Mouse (Mus musculus) intestine, embryonic 16.5 days (tissue): Measurements from ENCODE around the gene Rps2. TPM values are rescaled to one million over a fixed set of nuclear protein-coding genes. Genes with fewer than 3 reads are reported as not detected.

Source experiments
- polyA plus RNA-seq: library from polyadenylated mRNA; unstranded; fragments of >200 nt; fragmentation: Nextera tagmentation; extraction: Ambion mirVana; gene quantifications from 2 replicates; pipeline ENCODE4 v1.2.1, GENCODE M21; 2015

Rps2 gene
- polyA plus RNA-seq, 1 experiment from 2014 or later, result 1,515 TPM

Other genes with a start within 250 kb of the Rps2 start
- gene E4f1, start 247.8 kb upstream of the Rps2 start, polyA plus RNA-seq, result 26.1 and 27.1 TPM in 2 replicates
- gene Pgp, start 247.7 kb upstream of the Rps2 start, polyA plus RNA-seq, result 83.8 and 87.1 TPM in 2 replicates
- 0.34 and 0.40 TPM in 2 replicates for gene Bricd5, start 244.2 kb upstream of the Rps2 start, polyA plus RNA-seq
- gene Mlst8, start 239.0 kb upstream of the Rps2 start, polyA plus RNA-seq, result 25.1 and 26.0 TPM in 2 replicates
- 1.1 and 1.4 TPM in 2 replicates for gene Caskin1, start 229.5 kb upstream of the Rps2 start, polyA plus RNA-seq
- gene Traf7, start 190.2 kb upstream of the Rps2 start, polyA plus RNA-seq, result 81.9 and 87.6 TPM in 2 replicates
- gene Rab26, start 183.9 kb upstream of the Rps2 start, polyA plus RNA-seq, result 5.2 and 6.6 TPM in 2 replicates
- 12.2 and 13.5 TPM in 2 replicates for gene Pkd1, start 168.3 kb upstream of the Rps2 start, polyA plus RNA-seq
- 38.5 and 41.8 TPM in 2 replicates for gene Tsc2, start 85.5 kb upstream of the Rps2 start, polyA plus RNA-seq
- 17.2 and 18.1 TPM in 2 replicates for gene Nthl1, start 85.4 kb upstream of the Rps2 start, polyA plus RNA-seq
- gene Slc9a3r2, start 67.8 kb upstream of the Rps2 start, polyA plus RNA-seq, result 37.5 and 38.6 TPM in 2 replicates
- 0.29 TPM in 1 of 2 replicates, not detected in the other for gene Npw, start 59.7 kb upstream of the Rps2 start, polyA plus RNA-seq
- gene Zfp598, start 48.4 kb upstream of the Rps2 start, polyA plus RNA-seq, result 11.0 and 15.4 TPM in 2 replicates
- gene Syngr3, start 28.2 kb upstream of the Rps2 start, polyA plus RNA-seq, result 6.0 and 6.9 TPM in 2 replicates
- gene Gfer, start 22.0 kb upstream of the Rps2 start, polyA plus RNA-seq, result 47.3 and 48.5 TPM in 2 replicates
- gene Noxo1, start 21.9 kb upstream of the Rps2 start, polyA plus RNA-seq, result 17.7 and 19.0 TPM in 2 replicates
- gene Tbl3, start 10.5 kb upstream of the Rps2 start, polyA plus RNA-seq, result 63.5 and 68.4 TPM in 2 replicates
- gene Rnf151, start 53 bp upstream of the Rps2 start, polyA plus RNA-seq, result 0.15 TPM in 1 of 2 replicates, not detected in the other
- gene Ndufb10, start 6.4 kb downstream of the Rps2 start, polyA plus RNA-seq, result 376 and 382 TPM in 2 replicates
- gene Rpl3l, start 9.7 kb downstream of the Rps2 start, polyA plus RNA-seq, result not detected in 2 replicates
- 28.8 and 32.8 TPM in 2 replicates for gene Msrb1, start 18.5 kb downstream of the Rps2 start, polyA plus RNA-seq
- gene Hs3st6, start 34.9 kb downstream of the Rps2 start, polyA plus RNA-seq, result 0.28 and 0.39 TPM in 2 replicates
- not detected in 2 replicates for gene Meiob, start 86.2 kb downstream of the Rps2 start, polyA plus RNA-seq
- gene Hagh, start 122.0 kb downstream of the Rps2 start, polyA plus RNA-seq, result 86.5 and 95.5 TPM in 2 replicates
- 115 and 132 TPM in 2 replicates for gene Fahd1, start 132.2 kb downstream of the Rps2 start, polyA plus RNA-seq
- 6.2 and 7.4 TPM in 2 replicates for gene Igfals, start 147.9 kb downstream of the Rps2 start, polyA plus RNA-seq
- gene Nubp2, start 168.2 kb downstream of the Rps2 start, polyA plus RNA-seq, result 58.9 and 61.3 TPM in 2 replicates
- gene Spsb3, start 168.5 kb downstream of the Rps2 start, polyA plus RNA-seq, result 33.9 and 34.4 TPM in 2 replicates
- 28.3 and 33.0 TPM in 2 replicates for gene Eme2, start 177.0 kb downstream of the Rps2 start, polyA plus RNA-seq
- 121 and 129 TPM in 2 replicates for gene Mrps34, start 177.0 kb downstream of the Rps2 start, polyA plus RNA-seq
- gene Nme3, start 178.4 kb downstream of the Rps2 start, polyA plus RNA-seq, result 76.8 and 77.1 TPM in 2 replicates
- 20.2 and 21.8 TPM in 2 replicates for gene Mapk8ip3, start 218.9 kb downstream of the Rps2 start, polyA plus RNA-seq
- 146 and 163 TPM in 2 replicates for gene Jpt2, start 242.6 kb downstream of the Rps2 start, polyA plus RNA-seq